Mouse (Mus musculus): Measurements from ENCODE around the gene Olfr555. TPM values are rescaled to one million over a fixed set of nuclear protein-coding genes. Genes with fewer than 3 reads are reported as not detected.

Gene Olfr555
- polyA plus RNA-seq, 1 experiment, result not detected

Other genes with a start within 250 kb of the Olfr555 start
- gene Rrm1, start 217.1 kb upstream of the Olfr555 start, polyA plus RNA-seq (2012; fragmentation: generic; extraction: Trizol), result 32.2 TPM
- not detected for gene Olfr543, start 177.1 kb upstream of the Olfr555 start, polyA plus RNA-seq (2012; fragmentation: generic; extraction: Trizol)
- not detected for gene Olfr544, start 170.5 kb upstream of the Olfr555 start, polyA plus RNA-seq (2012; fragmentation: generic; extraction: Trizol)
- gene Olfr545, start 159.2 kb upstream of the Olfr555 start, polyA plus RNA-seq (2012; fragmentation: generic; extraction: Trizol), result not detected
- not detected for gene Olfr547, start 124.1 kb upstream of the Olfr555 start, polyA plus RNA-seq (2012; fragmentation: generic; extraction: Trizol)
- not detected for gene Olfr548-ps1, start 117.9 kb upstream of the Olfr555 start, polyA plus RNA-seq (2012; fragmentation: generic; extraction: Trizol)
- not detected for gene Olfr549, start 109.0 kb upstream of the Olfr555 start, polyA plus RNA-seq (2012; fragmentation: generic; extraction: Trizol)
- gene Trim21, start 93.3 kb upstream of the Olfr555 start, polyA plus RNA-seq (2012; fragmentation: generic; extraction: Trizol), result 0.43 TPM
- gene Olfr550, start 87.4 kb upstream of the Olfr555 start, polyA plus RNA-seq (2012; fragmentation: generic; extraction: Trizol), result not detected
- gene Olfr551, start 66.9 kb upstream of the Olfr555 start, polyA plus RNA-seq (2012; fragmentation: generic; extraction: Trizol), result not detected
- gene Olfr552, start 61.1 kb upstream of the Olfr555 start, polyA plus RNA-seq (2012; fragmentation: generic; extraction: Trizol), result not detected
- not detected for gene Olfr553, start 40.6 kb upstream of the Olfr555 start, polyA plus RNA-seq (2012; fragmentation: generic; extraction: Trizol)
- not detected for gene Olfr554, start 20.4 kb upstream of the Olfr555 start, polyA plus RNA-seq (2012; fragmentation: generic; extraction: Trizol)
- not detected for gene Olfr556, start 6.1 kb downstream of the Olfr555 start, polyA plus RNA-seq (2012; fragmentation: generic; extraction: Trizol)
- gene Trim68, start 28.5 kb downstream of the Olfr555 start, polyA plus RNA-seq (2012; fragmentation: generic; extraction: Trizol), result 3.2 TPM
- gene Olfr557, start 37.1 kb downstream of the Olfr555 start, polyA plus RNA-seq (2012; fragmentation: generic; extraction: Trizol), result not detected
- gene Olfr558, start 43.4 kb downstream of the Olfr555 start, polyA plus RNA-seq (2012; fragmentation: generic; extraction: Trizol), result not detected
- not detected for gene Olfr33, start 60.2 kb downstream of the Olfr555 start, polyA plus RNA-seq (2012; fragmentation: generic; extraction: Trizol)
- gene Olfr559, start 68.7 kb downstream of the Olfr555 start, polyA plus RNA-seq (2012; fragmentation: generic; extraction: Trizol), result not detected
- not detected for gene Olfr560, start 100.5 kb downstream of the Olfr555 start, polyA plus RNA-seq (2012; fragmentation: generic; extraction: Trizol)
- not detected for gene Olfr78, start 100.6 kb downstream of the Olfr555 start, polyA plus RNA-seq (2012; fragmentation: generic; extraction: Trizol)
- not detected for gene Olfr561, start 112.4 kb downstream of the Olfr555 start, polyA plus RNA-seq (2012; fragmentation: generic; extraction: Trizol)
- gene Olfr564, start 144.7 kb downstream of the Olfr555 start, polyA plus RNA-seq (2012; fragmentation: generic; extraction: Trizol), result not detected
- not detected for gene Olfr566, start 199.9 kb downstream of the Olfr555 start, polyA plus RNA-seq (2012; fragmentation: generic; extraction: Trizol)
- gene Olfr568, start 218.3 kb downstream of the Olfr555 start, polyA plus RNA-seq (2012; fragmentation: generic; extraction: Trizol), result not detected
- gene Olfr569, start 232.1 kb downstream of the Olfr555 start, polyA plus RNA-seq (2012; fragmentation: generic; extraction: Trizol), result not detected
- gene Olfr570, start 235.8 kb downstream of the Olfr555 start, polyA plus RNA-seq (2012; fragmentation: generic; extraction: Trizol), result not detected